Mouse (Mus musculus): ENCODE measurements at regions not wholly inside any gene's neighbourhood (a gene's known extent, or its start where the extent isn't known, plus 50 kb on each side); places are given as distances from the start of the nearest gene placed in this dataset.

- no peak overlapping the region for H3K27ac ChIP-seq (replicated peaks)
- ATAC-seq (ENCODE audit: insufficient number of reproducible peaks, low FRiP score, low TSS enrichment, low read depth), result no peak
Measured at GRCm38 (mm10) chr12:35284345-35284744, 237.4 kb downstream of the Snx13 start.

GRCm38 (mm10) chr12:35283925-35284324 is 236.9 kb downstream of the Snx13 start:
- no peaks in the 10 kb centered on the region for H3K9me3 ChIP-seq (replicated peaks)
- no peak overlapping the region for H3K27ac ChIP-seq (replicated peaks)
- ATAC-seq (ENCODE audit: insufficient number of reproducible peaks, low FRiP score, low TSS enrichment, low read depth), result no peak

More at GRCm38 (mm10) chr12:35284345-35284744, 237.4 kb downstream of the Snx13 start:
- 59% methylated on average over 2 of the region's 2 CpGs for WGBS
- H3K4me3 ChIP-seq (replicated peaks), result no peak overlapping the region
- no peaks in the 10 kb centered on the region for H3K36me3 ChIP-seq
- H3K9ac ChIP-seq, result no peak overlapping the region
- no peak overlapping the region for H3K4me2 ChIP-seq (replicated peaks)
- no peaks in the 10 kb centered on the region for H3K9me3 ChIP-seq (replicated peaks)
- 0 out of 2 replicates have a peak, but pooled peaks cover 5% of the 10 kb centered on the region for H3K4me1 ChIP-seq
- no peaks in the 10 kb centered on the region for H3K27me3 ChIP-seq

GRCm38 (mm10) chr12:35283407-35283806 is 236.4 kb downstream of the Snx13 start:
- H3K4me1 ChIP-seq, result 0 out of 2 replicates have a peak, but pooled peaks cover 5% of the 10 kb centered on the region
- H3K27me3 ChIP-seq, result no peaks in the 10 kb centered on the region
- ATAC-seq (ENCODE audit: insufficient number of reproducible peaks, low FRiP score, low TSS enrichment, low read depth), result no peak
- no peaks in the 10 kb centered on the region for H3K36me3 ChIP-seq
- H3K9ac ChIP-seq, result no peak overlapping the region
- no peaks in the 10 kb centered on the region for H3K9me3 ChIP-seq (replicated peaks)
- no peak overlapping the region for H3K27ac ChIP-seq (replicated peaks)
- no peak overlapping the region for H3K4me2 ChIP-seq (replicated peaks)
- no peak overlapping the region for H3K4me3 ChIP-seq (replicated peaks)

More at GRCm38 (mm10) chr12:35283925-35284324, 236.9 kb downstream of the Snx13 start:
- Histone ChIP-seq H3K36me3 (no peaks in the 10 kb centered on the region), H3K4me1 (0 out of 2 replicates have a peak, but pooled peaks cover 5% of the 10 kb centered on the region), H3K4me3 (replicated peaks) (no peak overlapping the region), H3K9ac (no peak overlapping the region), H3K4me2 (replicated peaks) (no peak overlapping the region), H3K27me3 (no peaks in the 10 kb centered on the region)
- 46% methylated on average over 5 of the region's 5 CpGs for WGBS

GRCm38 (mm10) chr12:35269465-35269864 is 222.5 kb downstream of the Snx13 start:
- Histone ChIP-seq H3K27me3 (no peaks in the 10 kb centered on the region), H3K4me1 (peaks cover 15% of the 10 kb centered on the region; the same call in 1 of the 2 replicates), H3K4me3 (replicated peaks) (no peak overlapping the region), H3K9ac (no peak overlapping the region), H3K4me2 (replicated peaks) (no peak overlapping the region), H3K27ac (replicated peaks) (no peak overlapping the region), H3K9me3 (replicated peaks) (no peaks in the 10 kb centered on the region), H3K36me3 (no peaks in the 10 kb centered on the region)
- no peak for ATAC-seq (ENCODE audit: insufficient number of reproducible peaks, low FRiP score, low TSS enrichment, low read depth)

GRCm38 (mm10) chr12:35268006-35268405 is 221.0 kb downstream of the Snx13 start:
- Histone ChIP-seq H3K9ac (no peak overlapping the region), H3K9me3 (replicated peaks) (no peaks in the 10 kb centered on the region), H3K4me3 (replicated peaks) (no peak overlapping the region), H3K4me2 (replicated peaks) (no peak overlapping the region), H3K27me3 (no peaks in the 10 kb centered on the region), H3K27ac (replicated peaks) (no peak overlapping the region), H3K36me3 (no peaks in the 10 kb centered on the region), H3K4me1 (peaks cover 15% of the 10 kb centered on the region; the same call in 1 of the 2 replicates)
- no peak for ATAC-seq (ENCODE audit: insufficient number of reproducible peaks, low FRiP score, low TSS enrichment, low read depth)
- 53% methylated on average over 2 of the region's 2 CpGs for WGBS

- peaks cover 15% of the 10 kb centered on the region; the same call in 1 of the 2 replicates for H3K4me1 ChIP-seq
- H3K36me3 ChIP-seq, result no peaks in the 10 kb centered on the region
- no peaks in the 10 kb centered on the region for H3K9me3 ChIP-seq (replicated peaks)
- H3K4me2 ChIP-seq (replicated peaks), result no peak overlapping the region
- H3K27ac ChIP-seq (replicated peaks), result peak overlapping the region; percentile 55; the same call in 1 of the 2 replicates
- no peak overlapping the region for H3K9ac ChIP-seq
- 37% methylated on average over 6 of the region's 6 CpGs for WGBS
- no peaks in the 10 kb centered on the region for H3K27me3 ChIP-seq
- ATAC-seq (ENCODE audit: insufficient number of reproducible peaks, low FRiP score, low TSS enrichment, low read depth), result no peak; the same call in 1 of the 2 replicates
- H3K4me3 ChIP-seq (replicated peaks), result no peak overlapping the region
Measured at GRCm38 (mm10) chr12:35267023-35267654, 220.2 kb downstream of the Snx13 start.

GRCm38 (mm10) chr12:35259781-35260180 is 212.8 kb downstream of the Snx13 start:
- ATAC-seq (ENCODE audit: insufficient number of reproducible peaks, low FRiP score, low TSS enrichment, low read depth), result no peak
- Histone ChIP-seq H3K9me3 (replicated peaks) (no peaks in the 10 kb centered on the region), H3K4me2 (replicated peaks) (no peak overlapping the region), H3K36me3 (no peaks in the 10 kb centered on the region), H3K4me3 (replicated peaks) (no peak overlapping the region), H3K4me1 (no peaks in the 10 kb centered on the region), H3K27ac (replicated peaks) (no peak overlapping the region), H3K27me3 (no peaks in the 10 kb centered on the region), H3K9ac (no peak overlapping the region)

GRCm38 (mm10) chr12:35255723-35256401 is 208.9 kb downstream of the Snx13 start:
- H3K4me3 ChIP-seq (replicated peaks), result no peak overlapping the region
- H3K27ac ChIP-seq (replicated peaks), result no peak overlapping the region; the same call in 1 of the 2 replicates
- no peak overlapping the region for H3K9ac ChIP-seq
- H3K36me3 ChIP-seq, result no peaks in the 10 kb centered on the region
- H3K4me2 ChIP-seq (replicated peaks), result no peak overlapping the region
- H3K27me3 ChIP-seq, result no peaks in the 10 kb centered on the region
- H3K9me3 ChIP-seq (replicated peaks), result no peaks in the 10 kb centered on the region
- 66% methylated on average over 2 of the region's 2 CpGs for WGBS
- H3K4me1 ChIP-seq, result no peaks in the 10 kb centered on the region
- ATAC-seq (ENCODE audit: insufficient number of reproducible peaks, low FRiP score, low TSS enrichment, low read depth), result no peak

GRCm38 (mm10) chr12:35248476-35248875 is 201.5 kb downstream of the Snx13 start:
- 80% methylated on average over 5 of the region's 5 CpGs for WGBS
- H3K36me3 ChIP-seq, result no peaks in the 10 kb centered on the region

GRCm38 (mm10) chr12:35246226-35247014 is 199.4 kb downstream of the Snx13 start:
- Histone ChIP-seq H3K4me1 (no peaks in the 10 kb centered on the region), H3K4me3 (replicated peaks) (no peak overlapping the region), H3K4me2 (replicated peaks) (no peak overlapping the region), H3K36me3 (no peaks in the 10 kb centered on the region), H3K27me3 (no peaks in the 10 kb centered on the region), H3K27ac (replicated peaks) (no peak overlapping the region), H3K9me3 (replicated peaks) (no peaks in the 10 kb centered on the region), H3K9ac (no peak overlapping the region)
- 72% methylated on average over 5 of the region's 5 CpGs for WGBS
- ATAC-seq (ENCODE audit: insufficient number of reproducible peaks, low FRiP score, low TSS enrichment, low read depth), result no peak

More at GRCm38 (mm10) chr12:35248476-35248875, 201.5 kb downstream of the Snx13 start:
- no peaks in the 10 kb centered on the region for H3K27me3 ChIP-seq
- ATAC-seq (ENCODE audit: insufficient number of reproducible peaks, low FRiP score, low TSS enrichment, low read depth), result no peak
- H3K4me2 ChIP-seq (replicated peaks), result no peak overlapping the region
- no peak overlapping the region for H3K4me3 ChIP-seq (replicated peaks)
- H3K4me1 ChIP-seq, result no peaks in the 10 kb centered on the region
- H3K9ac ChIP-seq, result no peak overlapping the region
- no peaks in the 10 kb centered on the region for H3K9me3 ChIP-seq (replicated peaks)
- H3K27ac ChIP-seq (replicated peaks), result no peak overlapping the region

GRCm38 (mm10) chr12:35232322-35232673 is 185.3 kb downstream of the Snx13 start:
- Histone ChIP-seq H3K9me3 (replicated peaks) (no peaks in the 10 kb centered on the region), H3K4me1 (no peaks in the 10 kb centered on the region), H3K4me2 (replicated peaks) (no peak overlapping the region), H3K36me3 (no peaks in the 10 kb centered on the region), H3K27me3 (no peaks in the 10 kb centered on the region), H3K27ac (replicated peaks) (no peak overlapping the region), H3K9ac (no peak overlapping the region), H3K4me3 (replicated peaks) (no peak overlapping the region)
- no peak for ATAC-seq (ENCODE audit: insufficient number of reproducible peaks, low FRiP score, low TSS enrichment, low read depth)
- WGBS, result 66% methylated on average over 2 of the region's 2 CpGs
